Mouse (Mus musculus): ENCODE results near the gene Vmn1r34. TPM values are rescaled to one million over a fixed set of nuclear protein-coding genes. Genes with fewer than 3 reads are reported as not detected.
"Not testable (repeated sequence)": the region's sequence is repeated elsewhere in the genome, so short reads cannot be mapped to it uniquely, and the experiment has no call there.

The Vmn1r34 gene
- polyA plus RNA-seq (2015; fragmentation: Nextera tagmentation; extraction: Ambion mirVana) = not detected in 2 replicates

GRCm38 (mm10) chr6:66643779-66644178 is at the start of gene Vmn1r34:
TSS of gene Vmn1r34 (minus strand) at chr6:66643879.
- no peak for ATAC-seq (ENCODE audit: insufficient number of reproducible peaks, insufficient read depth, low FRiP score, low TSS enrichment, low read depth)
- H3K4me3 ChIP-seq = no peak within 1 kb of the TSS

DNA sequence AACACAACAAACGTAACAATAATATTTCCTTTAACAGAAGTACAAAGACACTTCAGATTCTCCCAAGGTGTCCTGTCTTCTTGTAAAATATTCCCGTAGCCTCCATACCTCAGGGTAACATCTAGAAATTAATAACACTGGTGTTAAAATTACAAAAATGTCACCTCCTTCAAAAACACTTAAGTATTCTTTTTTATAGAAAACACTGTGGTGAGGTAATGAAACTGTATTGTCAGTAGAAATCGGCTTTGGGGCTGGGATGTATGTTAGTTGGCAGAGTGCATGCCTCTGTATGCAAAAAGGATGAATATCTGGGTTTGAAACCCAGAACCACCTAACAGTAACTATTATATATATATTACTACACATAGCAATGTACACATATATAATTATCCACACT is 42.1 kb upstream of the Vmn1r34 start, which contains the start of gene Vmn1r35:
Gene Vmn1r35 (minus strand): TSS at position 101 of the 400 bp plus-strand sequence.
- ATAC-seq (ENCODE audit: insufficient number of reproducible peaks, insufficient read depth, low FRiP score, low TSS enrichment, low read depth) = no peak
- WGBS = 73% methylated on average over 3 of the region's 3 CpGs
- no peak within 1 kb of the TSS for H3K27ac ChIP-seq
- no peaks in the 10 kb centered on the region for H3K4me1 ChIP-seq
- no peak within 1 kb of the TSS for H3K4me3 ChIP-seq
- H3K27me3 ChIP-seq = no peaks in the 10 kb centered on the region
- H3K9me3 ChIP-seq = no peaks in the 10 kb centered on the region
- H3K4me2 ChIP-seq = no peak within 1 kb of the TSS
- no peaks in the 10 kb centered on the region for H3K36me3 ChIP-seq
- H3K9ac ChIP-seq = no peak within 1 kb of the TSS

More at GRCm38 (mm10) chr6:66643779-66644178, at the start of gene Vmn1r34:
- 81% methylated on average over 1 of the region's 1 CpGs for WGBS
- no peaks in the 10 kb centered on the region for H3K36me3 ChIP-seq
- H3K9me3 ChIP-seq = no peaks in the 10 kb centered on the region
- no peaks in the 10 kb centered on the region for H3K4me1 ChIP-seq
- H3K27me3 ChIP-seq = no peaks in the 10 kb centered on the region
- no peak within 1 kb of the TSS for H3K27ac ChIP-seq
- no peak within 1 kb of the TSS for H3K4me2 ChIP-seq
- no peak within 1 kb of the TSS for H3K9ac ChIP-seq

DNA sequence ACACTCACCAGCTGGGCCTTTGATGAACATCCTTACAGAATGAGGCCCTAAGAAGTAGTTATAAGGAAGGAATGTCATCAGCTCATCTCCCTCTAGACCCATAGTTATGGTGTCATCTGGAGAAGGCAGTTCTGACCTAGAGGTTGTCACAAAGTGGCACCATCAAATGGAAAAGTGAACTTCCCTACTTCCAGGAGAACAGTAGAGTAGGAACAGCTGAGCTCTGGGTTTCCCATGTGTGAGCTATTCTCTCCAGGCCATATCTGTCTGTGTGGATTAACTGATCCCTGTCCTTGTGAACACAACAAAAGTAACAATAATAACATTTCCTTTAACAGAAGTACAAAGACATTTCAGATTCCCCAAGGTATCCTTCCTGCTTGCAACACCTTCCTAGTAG is 25.5 kb downstream of the Vmn1r34 start, which contains the start of gene Vmn1r33:
Gene Vmn1r33 (minus strand): TSS at position 101 of the 400 bp plus-strand sequence.
- not testable (repeated sequence) for H3K9me3 ChIP-seq; H3K4me1 ChIP-seq; H3K9ac ChIP-seq; H3K4me2 ChIP-seq; H3K27me3 ChIP-seq; H3K36me3 ChIP-seq; H3K27ac ChIP-seq; H3K4me3 ChIP-seq; ATAC-seq (ENCODE audit: insufficient number of reproducible peaks, insufficient read depth, low FRiP score, low TSS enrichment, low read depth)

- no peaks in the 10 kb centered on the region for H3K9me3 ChIP-seq
- H3K4me1 ChIP-seq = no peaks in the 10 kb centered on the region
- H3K4me2 ChIP-seq = no peak overlapping the region
- H3K36me3 ChIP-seq = no peaks in the 10 kb centered on the region
- no peak for ATAC-seq (ENCODE audit: insufficient number of reproducible peaks, insufficient read depth, low FRiP score, low TSS enrichment, low read depth)
- H3K4me3 ChIP-seq = no peak overlapping the region
- H3K9ac ChIP-seq = no peak overlapping the region
- H3K27ac ChIP-seq = no peak overlapping the region
- H3K27me3 ChIP-seq = no peaks in the 10 kb centered on the region
Observed at GRCm38 (mm10) chr6:66595804-66596203, 47.9 kb downstream of the Vmn1r34 start.

Other genes with a start within 250 kb of the Vmn1r34 start
- gene Mad2l1, start 108.5 kb downstream of the Vmn1r34 start, polyA plus RNA-seq (2015; fragmentation: Nextera tagmentation; extraction: Ambion mirVana) = 89.8 and 95.6 TPM in 2 replicates
- 0.17 TPM in 1 of 2 replicates, not detected in the other for gene Vmn1r32, start 83.8 kb downstream of the Vmn1r34 start, polyA plus RNA-seq (2015; fragmentation: Nextera tagmentation; extraction: Ambion mirVana)
- gene Vmn1r33, start 25.6 kb downstream of the Vmn1r34 start, polyA plus RNA-seq (2015; fragmentation: Nextera tagmentation; extraction: Ambion mirVana) = not detected in 2 replicates
- gene Vmn1r35, start 42.0 kb upstream of the Vmn1r34 start, polyA plus RNA-seq (2015; fragmentation: Nextera tagmentation; extraction: Ambion mirVana) = not detected in 2 replicates
- gene Vmn1r36, start 75.3 kb upstream of the Vmn1r34 start, polyA plus RNA-seq (2015; fragmentation: Nextera tagmentation; extraction: Ambion mirVana) = not detected in 2 replicates
- gene Vmn1r37, start 85.5 kb upstream of the Vmn1r34 start, polyA plus RNA-seq (2015; fragmentation: Nextera tagmentation; extraction: Ambion mirVana) = not detected in 2 replicates
- gene Vmn1r38, start 138.7 kb upstream of the Vmn1r34 start, polyA plus RNA-seq (2015; fragmentation: Nextera tagmentation; extraction: Ambion mirVana) = not detected in 2 replicates
- not detected in 2 replicates for gene Vmn1r39, start 166.7 kb upstream of the Vmn1r34 start, polyA plus RNA-seq (2015; fragmentation: Nextera tagmentation; extraction: Ambion mirVana)

Measured in embryonic facial prominence, embryonic 13.5 days (tissue).